Mouse (Mus musculus) brain, embryonic 14.5 days (tissue): Measurements from ENCODE around the gene 2810004N23Rik.

Experiments
- CTCF ChIP-seq: fragments of 200-500 bp; IDR thresholded peaks from 2 replicates; pipeline ENCODE4 v1.5.1; 2012; ENCODE audit warnings: inconsistent platforms, mild to moderate bottlenecking, moderate library complexity, borderline replicate concordance; ENCODE audit not compliant: insufficient read depth, insufficient read length; ENCODE audit errors: extremely low read depth
- POLR2A ChIP-seq: fragments of 200-500 bp; IDR thresholded peaks from 2 replicates; pipeline ENCODE4 v1.6.1; 2012; ENCODE audit warnings: mild to moderate bottlenecking, inconsistent platforms, borderline replicate concordance; ENCODE audit not compliant: poor library complexity, insufficient read depth, insufficient read length, severe bottlenecking; ENCODE audit errors: extremely low read depth

GRCm38 (mm10) chr8:124819612-124820115, 43.3 kb downstream of the 2810004N23Rik start:
- TF ChIP-seq POLR2A (no peak), CTCF (no peak)
